Mouse (Mus musculus) spleen, adult 18-20 months (tissue): Measurements from ENCODE around the gene Dcst2.

ENCODE experiments used
- DNase-seq, 2 experiments: peaks; one replicate each; pipeline ENCODE4 v3.0.0; 2022; ENCODE audit warnings: mixed read lengths in 2 of 2

The Dcst2 gene

DNA sequence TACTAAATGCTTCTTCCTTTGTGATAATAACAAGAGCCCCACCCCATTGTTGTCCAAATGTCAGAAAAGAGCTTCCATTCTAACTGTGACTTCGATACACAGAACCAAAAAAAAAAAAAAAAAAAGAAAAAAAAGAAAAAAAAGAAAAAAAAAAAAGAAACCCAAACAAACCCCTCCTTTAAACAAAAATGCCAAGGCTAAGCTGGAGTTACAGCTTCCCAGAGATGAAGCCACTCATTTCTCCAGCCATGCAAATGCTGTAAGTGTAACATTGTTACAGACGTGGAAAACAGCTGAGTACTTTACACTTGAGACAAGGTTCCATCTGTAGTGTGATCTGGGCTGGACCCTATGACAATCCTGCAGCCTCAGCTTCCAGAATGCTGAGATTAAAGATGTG is 55.4 kb downstream of the Dcst2 start:
- DNase-seq, result no peak

- DNase-seq, result no peak
Measured at GRCm38 (mm10) chr3:89417840-89418169, 56.0 kb downstream of the Dcst2 start.

DNA sequence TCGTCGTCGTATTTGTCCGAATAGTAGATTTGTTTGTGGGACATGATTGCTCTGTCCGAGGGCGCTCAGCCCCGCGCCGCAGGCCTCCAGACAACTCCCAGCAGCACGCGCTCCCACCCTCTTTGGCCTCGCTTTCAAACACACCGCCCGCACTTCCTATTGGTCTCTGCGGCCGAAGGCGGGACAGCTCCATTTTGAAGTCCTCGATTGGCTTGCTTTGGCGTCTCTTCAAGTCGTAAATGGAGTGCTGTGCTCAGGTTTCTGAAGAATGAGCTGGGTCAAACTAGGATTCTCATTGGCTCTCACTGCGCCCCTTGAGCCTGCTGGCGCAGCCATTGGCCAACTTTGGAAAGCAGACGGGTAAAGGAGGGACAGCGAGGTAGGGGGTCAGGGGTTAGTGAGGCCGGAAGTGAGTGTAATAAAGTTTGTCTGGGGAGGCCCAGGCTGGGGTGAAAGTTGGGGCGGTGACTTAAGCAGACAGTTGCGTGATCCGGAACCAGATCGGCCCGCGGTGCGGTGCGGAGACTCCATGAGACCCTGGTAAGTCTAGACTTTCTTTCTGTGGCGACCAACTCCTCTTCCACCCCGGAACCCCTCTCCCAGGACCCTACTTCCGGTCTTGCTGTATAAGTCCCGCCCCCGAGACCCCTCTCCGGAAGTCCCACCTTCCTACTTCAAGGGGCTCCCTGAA is 56.5 kb downstream of the Dcst2 start, which contains the start of the genes Cks1b and Shc1:
TSS of gene Cks1b (minus strand) at position 214 of the 691 bp plus-strand sequence.
TSS of gene Shc1 (plus strand) at position 274 of the 691 bp plus-strand sequence.
- DNase-seq, result peak; percentile 80 to 84

DNA sequence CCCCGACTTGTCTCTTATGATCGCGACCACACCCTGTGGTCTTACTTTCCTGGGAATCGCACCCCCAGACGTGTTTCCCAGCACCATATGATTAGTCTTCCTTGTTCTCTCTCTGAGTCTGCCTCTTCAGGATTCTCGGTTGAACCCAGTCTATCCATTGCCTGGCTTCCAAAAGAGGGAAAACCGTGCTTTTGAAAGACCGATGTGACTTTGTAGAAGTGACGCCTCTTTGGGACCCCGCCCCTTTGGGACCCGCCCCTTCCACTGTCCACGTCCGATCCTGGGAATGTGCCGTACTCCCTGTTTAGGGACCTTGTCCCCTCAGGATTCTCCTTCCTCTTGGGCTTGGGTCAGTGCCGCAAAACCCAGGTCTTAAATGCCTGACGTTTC is 57.1 kb downstream of the Dcst2 start:
- peak in 1 of 2 experiments; percentile 50 for DNase-seq

DNA sequence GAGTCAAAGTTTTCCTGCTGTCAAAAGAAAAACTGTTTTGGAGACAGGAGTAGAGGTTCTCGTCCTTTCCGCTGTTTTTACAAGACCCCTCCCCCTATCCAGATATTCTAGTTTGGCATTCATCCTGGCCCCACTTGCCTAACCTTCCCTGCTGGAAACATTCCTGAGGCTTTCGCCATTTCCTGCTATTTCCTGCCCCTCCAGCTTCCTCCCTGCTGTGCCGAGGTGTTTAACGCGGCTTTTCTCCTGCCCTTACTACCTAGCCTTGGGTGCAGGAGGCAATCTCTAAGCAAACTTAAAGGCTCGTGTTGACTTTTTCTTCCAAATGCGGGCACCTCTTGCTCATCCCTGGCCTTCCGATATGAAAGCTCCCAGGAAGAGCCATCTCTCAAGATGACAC is 57.8 kb downstream of the Dcst2 start:
- no peak for DNase-seq

DNA sequence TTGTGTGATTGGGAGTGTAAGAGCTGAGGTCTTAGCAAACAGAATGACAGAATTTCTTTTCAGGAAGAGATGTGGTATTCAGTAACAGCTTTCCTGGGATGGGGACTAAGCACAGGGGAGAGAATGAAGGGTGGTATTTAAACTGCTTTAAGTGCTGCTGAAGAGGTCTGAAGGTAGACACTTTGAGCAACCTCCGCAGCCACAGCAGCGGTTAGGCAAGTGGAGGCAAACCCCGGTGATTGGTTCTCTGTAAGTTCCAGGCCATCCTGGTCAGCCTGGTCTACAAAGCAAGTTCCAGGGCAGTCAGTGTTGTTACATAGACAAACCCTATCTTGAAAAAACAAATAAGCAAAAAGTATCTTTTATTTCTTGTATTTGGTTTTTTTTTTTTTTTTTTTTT is 58.2 kb downstream of the Dcst2 start:
- DNase-seq, result no peak

- no peak for DNase-seq
Measured at GRCm38 (mm10) chr3:89420421-89420820, 58.6 kb downstream of the Dcst2 start.

GRCm38 (mm10) chr3:89421002-89421774 is 59.4 kb downstream of the Dcst2 start:
- no peak for DNase-seq

DNA sequence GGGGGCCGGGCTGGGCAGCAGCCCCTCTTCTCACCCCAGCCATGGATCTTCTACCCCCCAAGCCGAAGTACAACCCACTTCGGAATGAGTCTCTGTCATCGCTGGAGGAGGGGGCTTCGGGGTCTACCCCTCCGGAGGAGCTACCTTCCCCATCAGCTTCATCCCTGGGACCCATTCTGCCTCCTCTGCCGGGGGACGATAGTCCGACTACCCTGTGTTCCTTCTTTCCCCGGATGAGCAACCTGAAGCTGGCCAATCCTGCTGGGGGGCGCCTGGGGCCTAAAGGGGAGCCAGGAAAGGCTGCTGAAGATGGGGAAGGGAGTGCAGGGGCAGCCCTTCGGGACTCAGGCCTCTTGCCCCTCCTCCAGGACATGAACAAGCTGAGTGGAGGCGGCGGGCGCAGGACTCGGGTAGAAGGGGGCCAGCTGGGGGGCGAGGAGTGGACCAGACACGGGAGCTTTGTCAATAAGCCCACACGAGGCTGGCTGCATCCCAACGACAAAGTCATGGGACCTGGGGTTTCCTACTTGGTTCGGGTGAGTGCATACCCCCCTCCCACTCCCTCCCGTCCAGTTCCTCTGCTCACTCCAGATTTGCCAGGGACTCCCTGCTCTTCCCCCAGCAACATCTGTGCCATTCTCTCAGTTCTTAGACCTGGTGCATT is 60.2 kb downstream of the Dcst2 start:
- no peak for DNase-seq

DNA sequence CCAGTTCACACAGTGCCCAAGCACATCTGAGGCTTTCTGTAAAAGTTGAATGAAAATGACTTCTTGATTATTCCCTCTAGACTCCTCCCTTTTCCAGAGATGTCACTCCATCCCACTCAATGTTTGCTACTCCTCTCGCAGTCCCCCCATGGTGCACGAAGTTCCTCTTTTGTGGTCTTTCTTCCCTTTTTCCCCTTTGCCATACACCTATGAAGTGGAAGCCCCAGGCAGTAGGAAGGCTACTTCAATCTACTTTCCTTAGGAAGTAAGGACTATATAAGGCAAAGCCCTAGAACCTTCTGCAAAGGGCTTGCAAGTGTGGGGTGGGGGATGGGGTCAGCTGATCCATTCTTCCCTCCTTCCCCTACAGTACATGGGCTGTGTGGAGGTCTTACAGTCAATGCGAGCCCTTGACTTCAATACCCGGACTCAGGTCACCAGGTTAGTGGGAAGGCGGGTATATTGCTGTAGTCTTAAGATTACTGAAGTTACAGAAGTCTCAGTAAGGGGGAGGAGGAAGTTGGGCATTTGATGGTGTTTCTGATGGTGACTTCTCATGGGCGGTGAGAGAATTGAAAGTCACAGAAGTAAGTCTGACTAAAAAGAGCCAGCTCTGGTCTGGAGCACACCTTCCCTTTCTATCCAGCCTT is 60.9 kb downstream of the Dcst2 start:
- no peak for DNase-seq

DNA sequence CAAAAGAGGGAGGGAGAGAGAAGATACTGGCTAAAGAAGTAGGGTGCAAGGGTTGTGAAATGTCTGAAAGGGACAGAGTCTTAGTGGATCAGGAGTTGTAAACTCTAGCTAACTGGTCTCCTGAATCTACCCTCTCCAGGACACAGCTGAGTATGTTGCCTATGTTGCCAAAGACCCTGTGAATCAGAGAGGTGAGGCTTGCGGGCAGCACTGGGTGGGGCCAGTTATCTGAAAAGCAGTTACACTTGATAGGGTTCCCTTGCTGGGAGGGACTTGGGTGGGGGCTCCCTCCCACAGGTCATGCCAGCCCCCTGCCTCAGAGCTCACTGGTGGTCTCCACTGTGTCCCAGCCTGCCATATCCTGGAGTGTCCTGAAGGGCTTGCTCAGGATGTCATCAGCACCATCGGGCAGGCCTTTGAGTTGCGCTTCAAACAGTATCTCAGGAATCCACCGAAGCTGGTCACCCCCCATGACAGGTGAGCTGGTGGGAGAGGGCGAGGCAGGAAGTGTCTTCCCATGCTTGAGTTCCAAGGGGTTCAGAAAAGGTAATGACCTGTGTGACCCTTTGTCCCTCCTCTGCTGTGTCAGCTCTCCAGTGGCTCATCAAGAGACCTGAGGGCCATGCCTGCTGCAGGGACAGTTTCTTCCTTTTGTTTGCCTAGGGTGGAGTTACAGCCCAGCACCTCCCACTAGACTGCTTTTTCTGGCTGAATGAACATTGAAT is 62.8 kb downstream of the Dcst2 start:
- no peak for DNase-seq

- no peak for DNase-seq
Measured at GRCm38 (mm10) chr3:89425141-89425525, 63.4 kb downstream of the Dcst2 start.

- DNase-seq, result no peak
Measured at GRCm38 (mm10) chr3:89425876-89426275, 64.1 kb downstream of the Dcst2 start.
